Mouse (Mus musculus) liver, postnatal 0 days (tissue): ENCODE results near the gene Srrt. TPM values are rescaled to one million over a fixed set of nuclear protein-coding genes. Genes with fewer than 3 reads are reported as not detected.

ENCODE experiments used
- ATAC-seq: fragments of 200-750 bp; cut with Nextera tagmentation; 2 replicates; pipeline ENCODE4 v1.8.0; 2017; ENCODE audit warnings: mild to moderate bottlenecking, moderate library complexity
- DNase-seq: peaks from one replicate; pipeline ENCODE4 v3.0.0-alpha.2; 2016
- H3K27ac ChIP-seq: fragments of 300-500 bp; sonication (generic); 2 replicates; pipeline ENCODE4 v1.5.1; 2014; ENCODE audit warnings: antibody characterized with exemption, moderate library complexity, mild to moderate bottlenecking, low read depth
- H3K27me3 ChIP-seq: fragments of 300-500 bp; sonication (generic); 2 replicates; pipeline ENCODE4 v1.6.1; 2014; ENCODE audit warnings: low read length, control low read depth, mixed read lengths; ENCODE audit not compliant: insufficient read depth
- H3K36me3 ChIP-seq: fragments of 300-500 bp; sonication (generic); replicated peaks from 2 replicates; pipeline ENCODE4 v1.6.1; 2014; ENCODE audit warnings: mild to moderate bottlenecking, control low read depth, low read length, moderate library complexity, mixed read lengths; ENCODE audit not compliant: insufficient read depth
- H3K4me1 ChIP-seq: fragments of 300-500 bp; sonication (generic); 2 replicates; pipeline ENCODE4 v1.6.1; 2014; ENCODE audit warnings: antibody characterized with exemption, mild to moderate bottlenecking, control low read depth; ENCODE audit not compliant: insufficient read depth
- H3K4me2 ChIP-seq: fragments of 300-500 bp; sonication (generic); 2 replicates; pipeline ENCODE4 v1.6.1; 2014; ENCODE audit warnings: low read depth, mild to moderate bottlenecking, low read length, moderate library complexity, mixed read lengths
- H3K4me3 ChIP-seq: fragments of 300-500 bp; sonication (generic); 2 replicates; pipeline ENCODE4 v1.5.1; 2014; ENCODE audit warnings: low read depth, low read length
- H3K9ac ChIP-seq: fragments of 300-500 bp; sonication (generic); replicated peaks from 2 replicates; pipeline ENCODE4 v1.6.1; 2014; ENCODE audit warnings: mild to moderate bottlenecking, moderate library complexity
- H3K9me3 ChIP-seq: fragments of 300-500 bp; sonication (generic); 2 replicates; pipeline ENCODE4 v1.6.1; 2016; ENCODE audit warnings: mild to moderate bottlenecking, control low read depth, low read length, mixed read lengths
- CTCF ChIP-seq: sonication (generic); IDR thresholded peaks from 2 replicates; pipeline ENCODE4 v1.5.1; 2016; ENCODE audit warnings: antibody characterized with exemption, low read depth
- EP300 ChIP-seq: IDR thresholded peaks from 2 replicates; pipeline ENCODE4 v1.6.1; 2016; ENCODE audit warnings: antibody characterized with exemption, low read depth, mild to moderate bottlenecking
- WGBS: fragments of 180-500 bp; shearing (Covaris S2); extraction: QIAGEN DNeasy Blood & Tissue Kit; methylation state at CpG from one replicate; pipeline ENCODE4 v1.1.7; 2014; ENCODE audit not compliant: insufficient replicate concordance; 5-methylcytosine and 5-hydroxymethylcytosine counted together
- polyA plus RNA-seq: library from polyadenylated mRNA; unstranded; fragments of >200 nt; fragmentation: Nextera tagmentation; extraction: Ambion mirVana; gene quantifications from 2 replicates; pipeline ENCODE4 v1.2.1, GENCODE M21; 2015

Srrt gene
- polyA plus RNA-seq, 1 experiment from 2014 or later, result 28.2 TPM

- DNase-seq (peak; percentile 94), ATAC-seq (peak; percentile 90)
- peaks cover 16% of the 10 kb centered on the region for H3K4me1 ChIP-seq
- peak within 1 kb of the TSS; percentile 56 for H3K4me3 ChIP-seq
- peak within 1 kb of the TSS; percentile 62 for H3K27ac ChIP-seq
- TF ChIP-seq EP300 (no peak), CTCF (peak; percentile 79)
- under 1% methylated on average over 44 of the region's 44 CpGs for WGBS
- peak within 1 kb of the TSS; percentile 76 for H3K4me2 ChIP-seq
- H3K9me3 ChIP-seq, result no peaks in the 10 kb centered on the region
- peak within 1 kb of the TSS; percentile 64 for H3K9ac ChIP-seq
- no peaks in the 10 kb centered on the region for H3K27me3 ChIP-seq
- H3K36me3 ChIP-seq, result 0 out of 2 replicates have a peak, but pooled peaks cover 2% of the 10 kb centered on the region
These were observed 26.2 kb upstream of the Srrt start, which contains the start of gene Slc12a9 for GRCm38 (mm10) chr5:137333512-137334174. Gene Slc12a9 (minus strand): TSS chr5:137333597.

- Histone ChIP-seq H3K4me1 (peaks cover 16% of the 10 kb centered on the region), H3K9ac (peak overlapping the region; percentile 64), H3K27me3 (no peaks in the 10 kb centered on the region), H3K4me3 (peak overlapping the region; percentile 56), H3K36me3 (0 out of 2 replicates have a peak, but pooled peaks cover 2% of the 10 kb centered on the region), H3K27ac (peak overlapping the region; percentile 62), H3K9me3 (no peaks in the 10 kb centered on the region), H3K4me2 (peak overlapping the region; percentile 76)
- ATAC-seq (no peak), DNase-seq (no peak)
- 10% methylated on average over 15 of the region's 15 CpGs for WGBS
- TF ChIP-seq CTCF (no peak), EP300 (no peak)
These were observed 25.5 kb upstream of the Srrt start for GRCm38 (mm10) chr5:137332857-137333511.

- Histone ChIP-seq H3K36me3 (peaks cover 2% of the 10 kb centered on the region; the same call in 1 of the 2 replicates), H3K27me3 (no peaks in the 10 kb centered on the region), H3K9me3 (no peaks in the 10 kb centered on the region), H3K4me3 (no peak overlapping the region), H3K4me2 (no peak overlapping the region), H3K4me1 (peaks cover 8% of the 10 kb centered on the region), H3K9ac (no peak overlapping the region), H3K27ac (0 out of 2 replicates have a peak overlapping the region, but pooled peaks have one; percentile 11)
- 68% methylated on average over 7 of the region's 7 CpGs for WGBS
- no peak for DNase-seq
- TF ChIP-seq CTCF (no peak), EP300 (no peak)
- ATAC-seq, result no peak
These were observed 23.4 kb upstream of the Srrt start for GRCm38 (mm10) chr5:137330910-137331309.

- Histone ChIP-seq H3K4me3 (no peak overlapping the region), H3K4me2 (no peak overlapping the region), H3K9ac (no peak overlapping the region), H3K36me3 (peaks cover 6% of the 10 kb centered on the region; the same call in 1 of the 2 replicates), H3K27me3 (no peaks in the 10 kb centered on the region), H3K4me1 (peaks cover 4% of the 10 kb centered on the region; the same call in 1 of the 2 replicates), H3K27ac (no peak overlapping the region), H3K9me3 (no peaks in the 10 kb centered on the region)
- ATAC-seq (peak; percentile 41), DNase-seq (no peak)
- TF ChIP-seq CTCF (no peak), EP300 (peak; percentile 81)
- 75% methylated on average over 3 of the region's 3 CpGs for WGBS
These were observed 13.5 kb upstream of the Srrt start for GRCm38 (mm10) chr5:137320996-137321395.

- ATAC-seq (no peak), DNase-seq (no peak)
- Histone ChIP-seq H3K4me1 (peaks cover 15% of the 10 kb centered on the region), H3K36me3 (peaks cover 6% of the 10 kb centered on the region; the same call in 1 of the 2 replicates), H3K4me3 (no peak overlapping the region), H3K9me3 (no peaks in the 10 kb centered on the region), H3K9ac (no peak overlapping the region), H3K27ac (no peak overlapping the region), H3K27me3 (no peaks in the 10 kb centered on the region), H3K4me2 (no peak overlapping the region)
- no peak for TF ChIP-seq EP300
- TF ChIP-seq CTCF, result no peak
- 65% methylated on average over 1 of the region's 1 CpGs for WGBS
These were observed 11.1 kb upstream of the Srrt start for GRCm38 (mm10) chr5:137318570-137318969.

GRCm38 (mm10) chr5:137317361-137317760 lies 9.9 kb upstream of the Srrt start:
- no peak overlapping the region for H3K27ac ChIP-seq
- no peaks in the 10 kb centered on the region for H3K9me3 ChIP-seq
- TF ChIP-seq EP300 (peak; percentile 45; the same call in 1 of the 2 replicates), CTCF (no peak)
- no peak for DNase-seq
- no peak overlapping the region for H3K9ac ChIP-seq
- 59% methylated on average over 8 of the region's 8 CpGs for WGBS
- H3K4me1 ChIP-seq, result peaks cover 25% of the 10 kb centered on the region
- no peaks in the 10 kb centered on the region for H3K27me3 ChIP-seq
- ATAC-seq, result no peak
- H3K4me2 ChIP-seq, result no peak overlapping the region
- H3K36me3 ChIP-seq, result peaks cover 4% of the 10 kb centered on the region; the same call in 1 of the 2 replicates
- H3K4me3 ChIP-seq, result no peak overlapping the region
